Mouse (Mus musculus) heart, embryonic 16.5 days (tissue): ENCODE results near the gene Cript. TPM values are rescaled to one million over a fixed set of nuclear protein-coding genes. Genes with fewer than 3 reads are reported as not detected.
"Not testable (repeated sequence)": the region's sequence is repeated elsewhere in the genome, so short reads cannot be mapped to it uniquely, and the experiment has no call there.

Source experiments
- ATAC-seq: fragments of 200-750 bp; cut with Nextera tagmentation; replicated peaks from 2 replicates; pipeline ENCODE4 v1.8.0; 2017; ENCODE audit warnings: moderate number of reproducible peaks; ENCODE audit not compliant: insufficient read depth, low FRiP score; ENCODE audit errors: extremely low read depth
- H3K27ac ChIP-seq: fragments of 300-500 bp; sonication (generic); 2 replicates; pipeline ENCODE4 v1.5.1; 2014; ENCODE audit warnings: mild to moderate bottlenecking, low read length, control low read depth, moderate library complexity
- H3K27me3 ChIP-seq: fragments of 300-500 bp; sonication (generic); 2 replicates; pipeline ENCODE4 v1.6.1; 2014; ENCODE audit warnings: low read length, mixed read lengths; ENCODE audit not compliant: control insufficient read depth, insufficient read depth
- H3K36me3 ChIP-seq: fragments of 300-500 bp; sonication (generic); 2 replicates; pipeline ENCODE4 v1.6.1; 2014; ENCODE audit not compliant: control insufficient read depth, insufficient read depth
- H3K4me1 ChIP-seq: fragments of 300-500 bp; sonication (generic); 2 replicates; pipeline ENCODE4 v1.6.1; 2014; ENCODE audit warnings: low read length, mixed read lengths; ENCODE audit not compliant: control insufficient read depth, insufficient read depth
- H3K4me2 ChIP-seq: fragments of 300-500 bp; sonication (generic); 2 replicates; pipeline ENCODE4 v1.6.1; 2014; ENCODE audit warnings: low read depth, mild to moderate bottlenecking, control low read depth, low read length
- H3K4me3 ChIP-seq: fragments of 300-500 bp; sonication (generic); 2 replicates; pipeline ENCODE4 v1.5.1; 2014; ENCODE audit warnings: mild to moderate bottlenecking, control low read depth, low read length
- H3K9ac ChIP-seq: fragments of 300-500 bp; sonication (generic); 2 replicates; pipeline ENCODE4 v1.6.1; 2014; ENCODE audit warnings: low read length, control low read depth
- H3K9me3 ChIP-seq: fragments of 300-500 bp; sonication (generic); replicated peaks from 2 replicates; pipeline ENCODE4 v1.6.1; 2016; ENCODE audit warnings: low read length; ENCODE audit not compliant: control insufficient read depth
- WGBS: fragments of 180-500 bp; shearing (Covaris S2); extraction: QIAGEN DNeasy Blood & Tissue Kit; methylation state at CpG from one replicate; pipeline ENCODE4 v1.1.7; 2014; 5-methylcytosine and 5-hydroxymethylcytosine counted together
- polyA plus RNA-seq: library from polyadenylated mRNA; unstranded; fragments of >200 nt; fragmentation: Nextera tagmentation; extraction: Ambion mirVana; gene quantifications from 2 replicates; pipeline ENCODE4 v1.2.1, GENCODE M21; 2015

Gene Cript
- polyA plus RNA-seq, 1 experiment from 2014 or later = 120 TPM

- ATAC-seq = 0 out of 2 replicates have a peak, but pooled peaks have one; percentile 54
Measured at GRCm38 (mm10) chr17:87055663-87056062, 30.3 kb downstream of the Cript start.

GRCm38 (mm10) chr17:87056761-87057160 is 31.4 kb downstream of the Cript start:
- H3K9ac ChIP-seq = no peak overlapping the region
- no peak overlapping the region for H3K4me3 ChIP-seq
- no peak for ATAC-seq
- no peaks in the 10 kb centered on the region for H3K36me3 ChIP-seq
- peaks cover 21% of the 10 kb centered on the region for H3K4me1 ChIP-seq
- H3K4me2 ChIP-seq = no peak overlapping the region
- H3K9me3 ChIP-seq = no peaks in the 10 kb centered on the region
- H3K27ac ChIP-seq = no peak overlapping the region
- 89% methylated on average over 7 of the region's 7 CpGs for WGBS
- no peaks in the 10 kb centered on the region for H3K27me3 ChIP-seq

More at GRCm38 (mm10) chr17:87055663-87056062, 30.3 kb downstream of the Cript start:
- peaks cover 21% of the 10 kb centered on the region for H3K4me1 ChIP-seq
- H3K4me2 ChIP-seq = peak overlapping the region; percentile 4; the same call in 1 of the 2 replicates
- WGBS = 53% methylated on average over 1 of the region's 1 CpGs
- H3K36me3 ChIP-seq = no peaks in the 10 kb centered on the region
- no peak overlapping the region for H3K4me3 ChIP-seq
- no peak overlapping the region; the same call in 1 of the 2 replicates for H3K9ac ChIP-seq
- no peaks in the 10 kb centered on the region for H3K9me3 ChIP-seq
- no peaks in the 10 kb centered on the region for H3K27me3 ChIP-seq
- peak overlapping the region; percentile 67 for H3K27ac ChIP-seq

- no peak; the same call in 1 of the 2 replicates for ATAC-seq
- H3K9me3 ChIP-seq = no peaks in the 10 kb centered on the region
- no peak overlapping the region for H3K4me2 ChIP-seq
- no peaks in the 10 kb centered on the region for H3K36me3 ChIP-seq
- H3K27ac ChIP-seq = no peak overlapping the region; the same call in 1 of the 2 replicates
- no peak overlapping the region for H3K4me3 ChIP-seq
- 59% methylated on average over 8 of the region's 8 CpGs for WGBS
- H3K4me1 ChIP-seq = peaks cover 21% of the 10 kb centered on the region
- no peaks in the 10 kb centered on the region for H3K27me3 ChIP-seq
- no peak overlapping the region for H3K9ac ChIP-seq
Measured at GRCm38 (mm10) chr17:87057486-87058266, 32.3 kb downstream of the Cript start.

GRCm38 (mm10) chr17:87062639-87063038 is 37.3 kb downstream of the Cript start:
- H3K27me3 ChIP-seq = no peaks in the 10 kb centered on the region
- WGBS = 72% methylated on average over 9 of the region's 9 CpGs
- peaks cover 1% of the 10 kb centered on the region; the same call in 1 of the 2 replicates for H3K4me1 ChIP-seq
- no peak overlapping the region for H3K4me3 ChIP-seq
- no peak overlapping the region for H3K4me2 ChIP-seq
- no peak for ATAC-seq
- H3K9me3 ChIP-seq = no peaks in the 10 kb centered on the region
- no peaks in the 10 kb centered on the region for H3K36me3 ChIP-seq
- no peak overlapping the region for H3K27ac ChIP-seq
- no peak overlapping the region for H3K9ac ChIP-seq

GRCm38 (mm10) chr17:87063461-87063860 is 38.1 kb downstream of the Cript start:
- Histone ChIP-seq H3K36me3 (no peaks in the 10 kb centered on the region), H3K4me1 (no peaks in the 10 kb centered on the region), H3K4me2 (no peak overlapping the region), H3K9ac (no peak overlapping the region), H3K27ac (no peak overlapping the region), H3K9me3 (no peaks in the 10 kb centered on the region), H3K4me3 (no peak overlapping the region), H3K27me3 (no peaks in the 10 kb centered on the region)
- 62% methylated on average over 7 of the region's 7 CpGs for WGBS
- ATAC-seq = no peak

- WGBS = 71% methylated on average over 6 of the region's 6 CpGs
Measured at GRCm38 (mm10) chr17:87063969-87064368, 38.6 kb downstream of the Cript start.

GRCm38 (mm10) chr17:87068997-87069396 is 43.6 kb downstream of the Cript start:
- Histone ChIP-seq H3K9ac (no peak overlapping the region), H3K4me3 (no peak overlapping the region), H3K4me2 (no peak overlapping the region), H3K27ac (no peak overlapping the region), H3K36me3 (no peaks in the 10 kb centered on the region), H3K9me3 (no peaks in the 10 kb centered on the region), H3K27me3 (no peaks in the 10 kb centered on the region), H3K4me1 (no peaks in the 10 kb centered on the region)
- WGBS = 84% methylated on average over 4 of the region's 4 CpGs
- no peak for ATAC-seq

More at GRCm38 (mm10) chr17:87063969-87064368, 38.6 kb downstream of the Cript start:
- no peaks in the 10 kb centered on the region for H3K4me1 ChIP-seq
- no peak overlapping the region for H3K4me3 ChIP-seq
- ATAC-seq = no peak
- no peak overlapping the region for H3K4me2 ChIP-seq
- no peaks in the 10 kb centered on the region for H3K36me3 ChIP-seq
- no peak overlapping the region for H3K9ac ChIP-seq
- H3K9me3 ChIP-seq = no peaks in the 10 kb centered on the region
- no peak overlapping the region for H3K27ac ChIP-seq
- H3K27me3 ChIP-seq = no peaks in the 10 kb centered on the region

- not testable (repeated sequence) for H3K27ac ChIP-seq, H3K4me2 ChIP-seq, H3K9me3 ChIP-seq, H3K4me1 ChIP-seq, H3K36me3 ChIP-seq, ATAC-seq, H3K4me3 ChIP-seq, H3K9ac ChIP-seq, H3K27me3 ChIP-seq
- WGBS = 86% methylated on average over 1 of the region's 1 CpGs
Measured at GRCm38 (mm10) chr17:87072183-87072582, 46.8 kb downstream of the Cript start.

GRCm38 (mm10) chr17:87072766-87073440 is 47.6 kb downstream of the Cript start:
- H3K27ac ChIP-seq = no peak overlapping the region
- H3K4me2 ChIP-seq = no peak overlapping the region
- no peaks in the 10 kb centered on the region for H3K36me3 ChIP-seq
- peaks cover 2% of the 10 kb centered on the region; the same call in 1 of the 2 replicates for H3K9me3 ChIP-seq
- no peaks in the 10 kb centered on the region for H3K4me1 ChIP-seq
- ATAC-seq = no peak
- no peaks in the 10 kb centered on the region for H3K27me3 ChIP-seq
- WGBS = 58% methylated on average over 5 of the region's 5 CpGs
- no peak overlapping the region for H3K4me3 ChIP-seq
- H3K9ac ChIP-seq = no peak overlapping the region
